Mouse (Mus musculus): ENCODE measurements around the gene Kcnj13. TPM values are rescaled to one million over a fixed set of nuclear protein-coding genes. Genes with fewer than 3 reads are reported as not detected.

The Kcnj13 gene
- 0.30 and 0.60 TPM in 2 replicates for polyA plus RNA-seq (2014; fragmentation: Nextera tagmentation; extraction: Ambion mirVana)

- Histone ChIP-seq H3K9me3 (ENCODE audit: control insufficient read depth, low read length) (no peaks in the 10 kb centered on the region), H3K4me1 (ENCODE audit: control insufficient read depth, insufficient read depth, low read length) (no peaks in the 10 kb centered on the region), H3K9ac (ENCODE audit: low read depth, low read length) (no peak within 1 kb of the TSS), H3K4me2 (replicated peaks; ENCODE audit: low read depth, low read length) (no peak within 1 kb of the TSS), H3K4me3 (ENCODE audit: low read length) (no peak within 1 kb of the TSS), H3K27ac (ENCODE audit: low read depth, low read length) (no peak within 1 kb of the TSS), H3K27me3 (ENCODE audit: control insufficient read depth, insufficient read depth, low read length) (no peaks in the 10 kb centered on the region), H3K36me3 (ENCODE audit: control insufficient read depth, insufficient read depth, low read length) (peaks cover 8% of the 10 kb centered on the region; the same call in 1 of the 2 replicates)
- no peak for ATAC-seq (ENCODE audit: low FRiP score, low TSS enrichment)
- 50% methylated on average over 6 of the region's 6 CpGs for WGBS
These were observed at the start of gene Kcnj13 for GRCm38 (mm10) chr1:87394594-87394993. Kcnj13 (minus strand) TSS chr1:87394729.

DNA sequence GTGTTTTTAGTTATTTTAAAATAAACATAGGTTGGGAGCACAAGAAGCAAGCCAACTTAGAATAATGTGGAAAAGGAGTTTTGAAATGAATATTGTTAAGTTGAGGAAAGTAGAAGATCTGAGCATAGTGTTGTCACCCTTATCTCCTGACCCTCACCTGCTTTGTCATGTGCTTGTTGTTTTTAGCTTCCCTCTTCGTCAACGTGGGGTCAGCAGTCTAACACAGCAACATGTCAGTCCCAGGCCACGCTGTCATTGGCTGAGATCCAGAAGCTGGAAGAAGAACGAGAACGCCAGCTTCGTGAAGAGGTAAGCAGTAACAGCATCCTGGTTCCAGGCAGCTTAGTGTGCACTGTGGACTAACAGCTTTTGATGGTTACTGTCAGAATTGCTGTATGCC is 42.1 kb upstream of the Kcnj13 start:
- Histone ChIP-seq H3K36me3 (ENCODE audit: control insufficient read depth, insufficient read depth, low read length) (peaks cover 66% of the 10 kb centered on the region), H3K4me3 (ENCODE audit: low read length) (no peak overlapping the region), H3K27me3 (ENCODE audit: control insufficient read depth, insufficient read depth, low read length) (no peaks in the 10 kb centered on the region), H3K4me1 (ENCODE audit: control insufficient read depth, insufficient read depth, low read length) (no peaks in the 10 kb centered on the region), H3K9ac (ENCODE audit: low read depth, low read length) (no peak overlapping the region), H3K27ac (ENCODE audit: low read depth, low read length) (no peak overlapping the region), H3K9me3 (ENCODE audit: control insufficient read depth, low read length) (no peaks in the 10 kb centered on the region), H3K4me2 (replicated peaks; ENCODE audit: low read depth, low read length) (no peak overlapping the region)
- WGBS = 73% methylated on average over 6 of the region's 6 CpGs
- no peak for ATAC-seq (ENCODE audit: low FRiP score, low TSS enrichment)

- peaks cover 61% of the 10 kb centered on the region for H3K36me3 ChIP-seq (ENCODE audit: control insufficient read depth, insufficient read depth, low read length)
- no peak overlapping the region for H3K4me2 ChIP-seq (replicated peaks; ENCODE audit: low read depth, low read length)
- no peak overlapping the region for H3K9ac ChIP-seq (ENCODE audit: low read depth, low read length)
- H3K27me3 ChIP-seq (ENCODE audit: control insufficient read depth, insufficient read depth, low read length) = no peaks in the 10 kb centered on the region
- H3K4me1 ChIP-seq (ENCODE audit: control insufficient read depth, insufficient read depth, low read length) = no peaks in the 10 kb centered on the region
- 93% methylated on average over 2 of the region's 2 CpGs for WGBS
- no peak for ATAC-seq (ENCODE audit: low FRiP score, low TSS enrichment)
- H3K4me3 ChIP-seq (ENCODE audit: low read length) = no peak overlapping the region
- no peaks in the 10 kb centered on the region for H3K9me3 ChIP-seq (ENCODE audit: control insufficient read depth, low read length)
- no peak overlapping the region for H3K27ac ChIP-seq (ENCODE audit: low read depth, low read length)
These were observed 40.6 kb upstream of the Kcnj13 start for GRCm38 (mm10) chr1:87435125-87435524.

DNA sequence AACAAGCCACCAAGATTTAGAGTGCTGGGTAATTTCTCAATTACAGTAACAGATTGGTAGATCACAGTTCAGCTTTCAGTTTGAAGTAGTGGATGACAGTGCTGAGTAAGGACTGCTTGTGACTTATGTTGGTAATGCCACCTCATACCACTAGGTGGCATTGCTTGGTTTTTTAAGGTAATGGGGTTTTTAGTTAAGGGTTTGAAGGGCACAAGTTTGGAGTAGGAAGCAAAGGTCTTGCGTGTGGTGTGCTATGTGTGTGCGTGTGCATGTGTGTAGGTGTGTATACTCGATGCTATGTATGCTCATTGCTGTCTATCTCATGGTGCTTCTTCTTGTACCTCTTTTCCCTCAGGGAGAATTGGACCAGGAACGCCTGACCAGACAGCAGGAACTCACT is 24.2 kb upstream of the Kcnj13 start:
- Histone ChIP-seq H3K4me2 (replicated peaks; ENCODE audit: low read depth, low read length) (no peak overlapping the region), H3K36me3 (ENCODE audit: control insufficient read depth, insufficient read depth, low read length) (peaks cover 52% of the 10 kb centered on the region), H3K27me3 (ENCODE audit: control insufficient read depth, insufficient read depth, low read length) (no peaks in the 10 kb centered on the region), H3K4me3 (ENCODE audit: low read length) (no peak overlapping the region), H3K9ac (ENCODE audit: low read depth, low read length) (no peak overlapping the region), H3K27ac (ENCODE audit: low read depth, low read length) (no peak overlapping the region), H3K9me3 (ENCODE audit: control insufficient read depth, low read length) (no peaks in the 10 kb centered on the region), H3K4me1 (ENCODE audit: control insufficient read depth, insufficient read depth, low read length) (no peaks in the 10 kb centered on the region)
- 82% methylated on average over 4 of the region's 4 CpGs for WGBS
- no peak for ATAC-seq (ENCODE audit: low FRiP score, low TSS enrichment)

DNA sequence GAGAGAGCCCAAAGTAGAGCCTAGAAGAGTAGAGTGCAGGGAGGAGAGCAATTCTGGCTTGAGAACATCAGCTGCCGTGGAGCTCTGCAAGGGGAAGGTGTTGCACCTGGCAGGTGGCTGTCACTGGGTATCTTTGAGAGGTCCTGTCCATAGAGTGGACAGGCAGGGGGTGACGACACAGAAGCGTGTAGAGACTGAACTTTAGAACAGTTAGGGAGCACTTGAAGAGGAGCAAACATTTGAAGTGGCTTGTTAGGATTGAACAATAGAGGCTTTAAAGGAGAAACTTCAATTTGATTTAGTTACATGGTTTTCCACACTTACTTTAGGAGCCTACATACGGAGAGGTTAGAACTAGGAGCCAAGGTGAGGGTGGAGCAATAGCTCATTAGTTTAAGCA is 14.9 kb upstream of the Kcnj13 start:
- 93% methylated on average over 4 of the region's 4 CpGs for WGBS
- Histone ChIP-seq H3K27me3 (ENCODE audit: control insufficient read depth, insufficient read depth, low read length) (no peaks in the 10 kb centered on the region), H3K4me3 (ENCODE audit: low read length) (no peak overlapping the region), H3K4me1 (ENCODE audit: control insufficient read depth, insufficient read depth, low read length) (no peaks in the 10 kb centered on the region), H3K9ac (ENCODE audit: low read depth, low read length) (no peak overlapping the region), H3K9me3 (ENCODE audit: control insufficient read depth, low read length) (no peaks in the 10 kb centered on the region), H3K4me2 (replicated peaks; ENCODE audit: low read depth, low read length) (no peak overlapping the region), H3K36me3 (ENCODE audit: control insufficient read depth, insufficient read depth, low read length) (peaks cover 80% of the 10 kb centered on the region), H3K27ac (ENCODE audit: low read depth, low read length) (no peak overlapping the region)
- no peak for ATAC-seq (ENCODE audit: low FRiP score, low TSS enrichment)

- Histone ChIP-seq H3K9ac (ENCODE audit: low read depth, low read length) (no peak overlapping the region), H3K27me3 (ENCODE audit: control insufficient read depth, insufficient read depth, low read length) (no peaks in the 10 kb centered on the region), H3K9me3 (ENCODE audit: control insufficient read depth, low read length) (no peaks in the 10 kb centered on the region), H3K4me3 (ENCODE audit: low read length) (no peak overlapping the region), H3K36me3 (ENCODE audit: control insufficient read depth, insufficient read depth, low read length) (peaks cover 59% of the 10 kb centered on the region), H3K27ac (ENCODE audit: low read depth, low read length) (no peak overlapping the region), H3K4me2 (replicated peaks; ENCODE audit: low read depth, low read length) (no peak overlapping the region), H3K4me1 (ENCODE audit: control insufficient read depth, insufficient read depth, low read length) (no peaks in the 10 kb centered on the region)
- no peak for ATAC-seq (ENCODE audit: low FRiP score, low TSS enrichment)
These were observed 11.5 kb upstream of the Kcnj13 start for GRCm38 (mm10) chr1:87406012-87406411.

GRCm38 (mm10) chr1:87404710-87405109 is 10.2 kb upstream of the Kcnj13 start:
- WGBS = 93% methylated on average over 1 of the region's 1 CpGs
- ATAC-seq (ENCODE audit: low FRiP score, low TSS enrichment) = no peak
- Histone ChIP-seq H3K4me2 (replicated peaks; ENCODE audit: low read depth, low read length) (no peak overlapping the region), H3K27ac (ENCODE audit: low read depth, low read length) (no peak overlapping the region), H3K9ac (ENCODE audit: low read depth, low read length) (no peak overlapping the region), H3K4me3 (ENCODE audit: low read length) (no peak overlapping the region), H3K9me3 (ENCODE audit: control insufficient read depth, low read length) (no peaks in the 10 kb centered on the region), H3K4me1 (ENCODE audit: control insufficient read depth, insufficient read depth, low read length) (no peaks in the 10 kb centered on the region), H3K36me3 (ENCODE audit: control insufficient read depth, insufficient read depth, low read length) (peaks cover 50% of the 10 kb centered on the region), H3K27me3 (ENCODE audit: control insufficient read depth, insufficient read depth, low read length) (no peaks in the 10 kb centered on the region)

GRCm38 (mm10) chr1:87396923-87397586 is 2.5 kb upstream of the Kcnj13 start:
- WGBS = 81% methylated on average over 7 of the region's 7 CpGs
- no peaks in the 10 kb centered on the region for H3K4me1 ChIP-seq (ENCODE audit: control insufficient read depth, insufficient read depth, low read length)
- H3K4me3 ChIP-seq (ENCODE audit: low read length) = no peak overlapping the region
- H3K9me3 ChIP-seq (ENCODE audit: control insufficient read depth, low read length) = no peaks in the 10 kb centered on the region
- H3K27me3 ChIP-seq (ENCODE audit: control insufficient read depth, insufficient read depth, low read length) = no peaks in the 10 kb centered on the region
- no peak overlapping the region for H3K9ac ChIP-seq (ENCODE audit: low read depth, low read length)
- H3K4me2 ChIP-seq (replicated peaks; ENCODE audit: low read depth, low read length) = no peak overlapping the region
- H3K27ac ChIP-seq (ENCODE audit: low read depth, low read length) = no peak overlapping the region
- H3K36me3 ChIP-seq (ENCODE audit: control insufficient read depth, insufficient read depth, low read length) = no peaks in the 10 kb centered on the region
- ATAC-seq (ENCODE audit: low FRiP score, low TSS enrichment) = no peak

DNA sequence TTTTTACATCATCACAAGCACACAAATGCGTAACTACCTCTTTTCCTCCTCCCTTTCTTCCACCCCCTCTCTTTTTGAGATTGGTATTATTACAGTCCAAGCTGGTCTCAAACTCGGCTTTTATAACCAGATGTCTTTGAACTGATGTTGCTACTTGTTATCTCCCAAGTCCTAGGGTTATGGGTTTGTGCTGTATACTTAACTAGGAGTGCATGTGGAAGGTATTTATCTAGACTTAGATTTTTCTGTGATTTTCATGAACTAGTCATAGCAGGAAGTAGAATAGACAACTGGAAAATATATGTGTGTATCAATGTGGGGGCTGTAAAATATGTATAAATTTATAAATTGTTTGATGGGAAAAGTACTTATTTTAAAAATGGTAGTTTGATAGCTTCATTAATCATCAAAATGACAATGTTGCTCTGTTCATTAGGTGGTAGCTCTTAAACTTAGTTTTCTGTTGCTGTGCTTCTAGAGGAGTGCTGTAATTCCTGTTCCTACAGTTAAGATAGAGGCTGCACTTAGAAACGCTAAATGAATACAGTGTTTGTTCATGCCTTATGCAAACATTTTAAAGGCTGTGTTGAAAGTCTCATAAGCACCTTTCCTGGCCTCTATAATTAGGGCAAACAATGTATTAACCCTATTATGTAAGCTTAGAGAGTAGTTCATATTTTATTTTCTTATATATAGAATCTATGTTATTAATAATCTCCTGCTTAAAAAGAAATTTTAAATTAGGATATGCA is 909 bp downstream of the Kcnj13 start:
- Histone ChIP-seq H3K27ac (ENCODE audit: low read depth, low read length) (no peak overlapping the region), H3K27me3 (ENCODE audit: control insufficient read depth, insufficient read depth, low read length) (no peaks in the 10 kb centered on the region), H3K4me2 (replicated peaks; ENCODE audit: low read depth, low read length) (no peak overlapping the region), H3K36me3 (ENCODE audit: control insufficient read depth, insufficient read depth, low read length) (peaks cover 13% of the 10 kb centered on the region; the same call in 1 of the 2 replicates), H3K4me3 (ENCODE audit: low read length) (no peak overlapping the region), H3K9me3 (ENCODE audit: control insufficient read depth, low read length) (no peaks in the 10 kb centered on the region), H3K4me1 (ENCODE audit: control insufficient read depth, insufficient read depth, low read length) (no peaks in the 10 kb centered on the region), H3K9ac (ENCODE audit: low read depth, low read length) (no peak overlapping the region)
- no peak for ATAC-seq (ENCODE audit: low FRiP score, low TSS enrichment)
- 91% methylated on average over 3 of the region's 3 CpGs for WGBS

Data from kidney, embryonic 14.5 days (tissue).